Mouse (Mus musculus): ENCODE measurements at regions not wholly inside any gene's neighbourhood (a gene's known extent, or its start where the extent isn't known, plus 50 kb on each side); places are given as distances from the start of the nearest gene placed in this dataset.

- DNase-seq (ENCODE audit: low read depth, low spot score) = no peak
These were observed 52.4 kb upstream of the Olfr291 start for GRCm38 (mm10) chr7:84800966-84801365.

GRCm38 (mm10) chr7:84794655-84795054 lies 58.7 kb upstream of the Olfr291 start:
- peak; percentile 32 for DNase-seq (ENCODE audit: low read depth, low spot score)

- DNase-seq (ENCODE audit: low read depth, low spot score) = peak; percentile 97
These were observed 74.0 kb upstream of the Olfr291 start for GRCm38 (mm10) chr7:84779276-84779825.

GRCm38 (mm10) chr7:84777696-84778095 lies 75.7 kb upstream of the Olfr291 start:
- DNase-seq (ENCODE audit: low read depth, low spot score) = peak; percentile 6

- no peak for DNase-seq (ENCODE audit: low read depth, low spot score)
These were observed 66.5 kb upstream of the Zfand6 start for GRCm38 (mm10) chr7:84756261-84756660.

- no peak for DNase-seq (ENCODE audit: low read depth, low spot score)
These were observed 63.6 kb upstream of the Zfand6 start for GRCm38 (mm10) chr7:84753361-84753760.

GRCm38 (mm10) chr7:84749434-84750301 lies 59.9 kb upstream of the Zfand6 start:
- peak; percentile 61 for DNase-seq (ENCODE audit: low read depth, low spot score)

- no peak for DNase-seq (ENCODE audit: low read depth, low spot score)
These were observed 58.1 kb upstream of the Zfand6 start for GRCm38 (mm10) chr7:84747847-84748246.

- DNase-seq (ENCODE audit: low read depth, low spot score) = no peak
These were observed 54.7 kb upstream of the Zfand6 start for GRCm38 (mm10) chr7:84744321-84745070.

- DNase-seq (ENCODE audit: low read depth, low spot score) = peak; percentile 12
These were observed 50.2 kb upstream of the Zfand6 start for GRCm38 (mm10) chr7:84739965-84740390.
